Mouse (Mus musculus) embryonic fibroblast, embryonic 13.5 days (primary cell): Measurements from ENCODE around the gene Axin1. TPM values are rescaled to one million over a fixed set of nuclear protein-coding genes. Genes with fewer than 3 reads are reported as not detected.

Experiments used
- H3K27ac ChIP-seq: 2 replicates; pipeline ENCODE4 v1.5.1; 2012; ENCODE audit warnings: low read length, control low read depth, inconsistent platforms; ENCODE audit not compliant: insufficient read depth
- H3K4me1 ChIP-seq: 2 replicates; pipeline ENCODE4 v1.6.1; 2011; ENCODE audit warnings: low read length; ENCODE audit not compliant: control insufficient read depth, insufficient read depth
- H3K4me3 ChIP-seq: 2 replicates; pipeline ENCODE4 v1.5.1; 2011; ENCODE audit warnings: mild to moderate bottlenecking, control low read depth, low read length; ENCODE audit not compliant: insufficient read depth
- CTCF ChIP-seq: IDR thresholded peaks from 2 replicates; pipeline ENCODE4 v1.5.1; 2011; ENCODE audit warnings: mild to moderate bottlenecking, control low read depth, low read length, moderate library complexity, borderline replicate concordance; ENCODE audit not compliant: insufficient read depth
- POLR2A ChIP-seq: IDR thresholded peaks from 2 replicates; pipeline ENCODE4 v1.6.1; 2011; ENCODE audit warnings: low read depth, mild to moderate bottlenecking, control low read depth, low read length, moderate library complexity
- polyA plus RNA-seq: library from polyadenylated mRNA; stranded (reverse); fragments of >200 nt; gene quantifications from 2 replicates; pipeline ENCODE4 v1.2.4, GENCODE M21; 2011; ENCODE audit warnings: low read depth; ENCODE audit not compliant: missing spikeins, insufficient read length

Gene Axin1
- polyA plus RNA-seq, 1 experiment = 50.5 TPM

- TF ChIP-seq POLR2A (no peak), CTCF (no peak)
- H3K4me1 ChIP-seq = no peaks in the 10 kb centered on the region
- H3K27ac ChIP-seq = no peak overlapping the region
- peak overlapping the region; percentile 60 for H3K4me3 ChIP-seq
These were observed 64.9 kb downstream of the Axin1 start for GRCm38 (mm10) chr17:26203321-26203811.

- H3K4me3 ChIP-seq = no peak overlapping the region
- H3K4me1 ChIP-seq = no peaks in the 10 kb centered on the region
- TF ChIP-seq CTCF (no peak), POLR2A (no peak)
- H3K27ac ChIP-seq = no peak overlapping the region
These were observed 66.3 kb downstream of the Axin1 start for GRCm38 (mm10) chr17:26204766-26205165.

- H3K27ac ChIP-seq = no peak overlapping the region
- no peaks in the 10 kb centered on the region for H3K4me1 ChIP-seq
- H3K4me3 ChIP-seq = no peak overlapping the region
- TF ChIP-seq CTCF (no peak), POLR2A (no peak)
These were observed 67.9 kb downstream of the Axin1 start for GRCm38 (mm10) chr17:26206392-26206791.

GRCm38 (mm10) chr17:26207686-26208085, 69.2 kb downstream of the Axin1 start, which contains the start of gene Arhgdig:
TSS of gene Arhgdig (minus strand) at chr17:26207786.
- H3K4me3 ChIP-seq = no peak within 1 kb of the TSS
- no peaks in the 10 kb centered on the region for H3K4me1 ChIP-seq
- no peak within 1 kb of the TSS for H3K27ac ChIP-seq
- TF ChIP-seq POLR2A (no peak), CTCF (no peak)

- no peaks in the 10 kb centered on the region for H3K4me1 ChIP-seq
- H3K4me3 ChIP-seq = no peak overlapping the region
- no peak overlapping the region for H3K27ac ChIP-seq
- TF ChIP-seq POLR2A (no peak), CTCF (no peak)
These were observed 73.8 kb downstream of the Axin1 start for GRCm38 (mm10) chr17:26212241-26212640.

GRCm38 (mm10) chr17:26212681-26213080, 74.2 kb downstream of the Axin1 start:
- no peaks in the 10 kb centered on the region for H3K4me1 ChIP-seq
- no peak overlapping the region for H3K27ac ChIP-seq
- no peak for TF ChIP-seq POLR2A
- no peak for TF ChIP-seq CTCF
- H3K4me3 ChIP-seq = no peak overlapping the region

GRCm38 (mm10) chr17:26221508-26221907, 83.0 kb downstream of the Axin1 start:
- TF ChIP-seq POLR2A = no peak
- TF ChIP-seq CTCF = no peak

GRCm38 (mm10) chr17:26225150-26225549, 86.7 kb downstream of the Axin1 start:
- no peak overlapping the region for H3K4me3 ChIP-seq
- H3K27ac ChIP-seq = no peak overlapping the region
- no peak for TF ChIP-seq CTCF
- H3K4me1 ChIP-seq = no peaks in the 10 kb centered on the region

More at GRCm38 (mm10) chr17:26221508-26221907, 83.0 kb downstream of the Axin1 start:
- no peak overlapping the region for H3K4me3 ChIP-seq
- no peaks in the 10 kb centered on the region for H3K4me1 ChIP-seq
- H3K27ac ChIP-seq = no peak overlapping the region

- no peak for TF ChIP-seq CTCF
- TF ChIP-seq POLR2A = no peak
- Histone ChIP-seq H3K27ac (no peak overlapping the region), H3K4me3 (no peak overlapping the region), H3K4me1 (no peaks in the 10 kb centered on the region; the same call in 1 of the 2 replicates)
These were observed 91.3 kb downstream of the Axin1 start for GRCm38 (mm10) chr17:26229776-26230175.

GRCm38 (mm10) chr17:26231156-26231555, 92.7 kb downstream of the Axin1 start:
- Histone ChIP-seq H3K27ac (no peak overlapping the region), H3K4me1 (no peaks in the 10 kb centered on the region; the same call in 1 of the 2 replicates), H3K4me3 (no peak overlapping the region)
- TF ChIP-seq POLR2A (no peak), CTCF (no peak)

- H3K27ac ChIP-seq = no peak overlapping the region
- no peak for TF ChIP-seq POLR2A
- TF ChIP-seq CTCF = no peak
- no peaks in the 10 kb centered on the region; the same call in 1 of the 2 replicates for H3K4me1 ChIP-seq
- H3K4me3 ChIP-seq = no peak overlapping the region
These were observed 94.4 kb downstream of the Axin1 start for GRCm38 (mm10) chr17:26232863-26233262.
